Mouse (Mus musculus) hindbrain, embryonic 13.5 days (tissue): ENCODE data around the gene Olfr202. TPM values are rescaled to one million over a fixed set of nuclear protein-coding genes. Genes with fewer than 3 reads are reported as not detected.
"Not testable (repeated sequence)": the region's sequence is repeated elsewhere in the genome, so short reads cannot be mapped to it uniquely, and the experiment has no call there.

Source experiments
- ATAC-seq: fragments of 200-750 bp; cut with Nextera tagmentation; 2 replicates; pipeline ENCODE4 v1.8.0; 2017; ENCODE audit warnings: moderate TSS enrichment; ENCODE audit not compliant: low FRiP score
- H3K27ac ChIP-seq: fragments of 300-500 bp; sonication (generic); 2 replicates; pipeline ENCODE4 v1.5.1; 2015; ENCODE audit warnings: inconsistent platforms, mild to moderate bottlenecking, moderate library complexity
- H3K27me3 ChIP-seq: fragments of 300-500 bp; sonication (generic); 2 replicates; pipeline ENCODE4 v1.6.1; 2015; ENCODE audit warnings: mild to moderate bottlenecking, inconsistent platforms
- H3K36me3 ChIP-seq: fragments of 300-500 bp; sonication (generic); 2 replicates; pipeline ENCODE4 v1.6.1; 2015; ENCODE audit warnings: mild to moderate bottlenecking, inconsistent platforms
- H3K4me1 ChIP-seq: fragments of 300-500 bp; sonication (generic); replicated peaks from 2 replicates; pipeline ENCODE4 v1.6.1; 2015; ENCODE audit warnings: inconsistent platforms
- H3K4me2 ChIP-seq: fragments of 300-500 bp; sonication (generic); 2 replicates; pipeline ENCODE4 v1.6.1; 2015; ENCODE audit warnings: inconsistent platforms, mild to moderate bottlenecking, moderate library complexity
- H3K4me3 ChIP-seq: fragments of 300-500 bp; sonication (generic); 2 replicates; pipeline ENCODE4 v1.5.1; 2015; ENCODE audit warnings: mild to moderate bottlenecking, inconsistent platforms
- H3K9ac ChIP-seq: fragments of 300-500 bp; sonication (generic); 2 replicates; pipeline ENCODE4 v1.6.1; 2015; ENCODE audit warnings: mild to moderate bottlenecking, inconsistent platforms
- H3K9me3 ChIP-seq: fragments of 300-500 bp; sonication (generic); 2 replicates; pipeline ENCODE4 v1.6.1; 2016; ENCODE audit warnings: inconsistent platforms
- WGBS: fragments of 180-500 bp; shearing (Covaris S2); methylation state at CpG from one replicate; pipeline ENCODE4 v1.1.7; 2015; 5-methylcytosine and 5-hydroxymethylcytosine counted together
- polyA plus RNA-seq: library from polyadenylated mRNA; unstranded; fragments of >200 nt; fragmentation: Nextera tagmentation; extraction: Ambion mirVana; gene quantifications from 2 replicates; pipeline ENCODE4 v1.2.1, GENCODE M21; 2015

The Olfr202 gene
- not detected in 2 replicates for polyA plus RNA-seq

DNA sequence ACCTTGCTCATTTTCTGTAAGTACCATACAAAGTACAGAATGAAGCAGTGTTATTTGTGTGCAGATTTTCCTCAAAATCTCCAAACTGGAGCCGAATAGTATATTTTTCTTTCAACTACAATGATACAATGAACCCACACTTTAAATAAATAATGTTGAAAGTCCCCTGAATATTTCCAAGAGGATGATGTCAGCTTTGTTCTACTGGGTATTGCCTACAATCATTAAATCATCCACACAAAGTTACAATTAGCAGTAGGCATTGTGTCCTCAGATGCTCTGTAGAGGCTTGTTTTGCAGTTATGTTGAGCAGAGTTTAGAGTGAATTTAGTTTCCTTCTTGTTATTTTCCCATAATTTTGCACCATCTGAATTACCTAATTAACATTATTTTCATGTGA, at the start of gene Olfr202:
Gene Olfr202 (minus strand): TSS at position 101 of the 400 bp plus-strand sequence.
- Histone ChIP-seq H3K4me2 (no peak within 1 kb of the TSS), H3K4me1 (no peaks in the 10 kb centered on the region), H3K9ac (no peak within 1 kb of the TSS), H3K27ac (no peak within 1 kb of the TSS), H3K36me3 (no peaks in the 10 kb centered on the region), H3K4me3 (no peak within 1 kb of the TSS), H3K27me3 (no peaks in the 10 kb centered on the region), H3K9me3 (no peaks in the 10 kb centered on the region)
- WGBS: 92% methylated on average over 1 of the region's 1 CpGs
- no peak for ATAC-seq

DNA sequence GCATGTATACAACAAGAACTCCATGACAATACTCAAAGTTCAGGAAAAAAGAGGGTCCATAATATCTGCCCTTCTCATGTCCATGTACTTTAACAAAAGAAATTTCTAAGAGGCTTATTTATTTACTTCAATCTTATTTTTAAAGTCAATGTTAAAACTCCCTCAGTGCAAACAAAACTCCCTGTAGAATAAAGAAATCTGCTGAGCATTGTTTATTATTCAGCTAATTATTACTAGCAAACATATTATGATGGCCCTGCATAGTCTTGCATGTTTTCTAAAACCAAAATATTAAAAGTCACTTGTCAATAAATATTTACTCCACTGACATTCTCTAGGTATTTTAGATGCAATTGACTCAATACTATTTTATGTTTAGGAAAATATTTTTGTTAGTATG, 44.4 kb upstream of the Olfr202 start, which contains the start of gene Olfr205:
Gene Olfr205 (minus strand): TSS at position 101 of the 400 bp plus-strand sequence.
- H3K27ac ChIP-seq: no peak within 1 kb of the TSS
- no peak within 1 kb of the TSS for H3K4me2 ChIP-seq
- H3K4me3 ChIP-seq: no peak within 1 kb of the TSS
- H3K4me1 ChIP-seq: no peaks in the 10 kb centered on the region
- no peak for ATAC-seq
- H3K9ac ChIP-seq: no peak within 1 kb of the TSS
- no peaks in the 10 kb centered on the region for H3K9me3 ChIP-seq
- H3K36me3 ChIP-seq: no peaks in the 10 kb centered on the region
- no peaks in the 10 kb centered on the region for H3K27me3 ChIP-seq

DNA sequence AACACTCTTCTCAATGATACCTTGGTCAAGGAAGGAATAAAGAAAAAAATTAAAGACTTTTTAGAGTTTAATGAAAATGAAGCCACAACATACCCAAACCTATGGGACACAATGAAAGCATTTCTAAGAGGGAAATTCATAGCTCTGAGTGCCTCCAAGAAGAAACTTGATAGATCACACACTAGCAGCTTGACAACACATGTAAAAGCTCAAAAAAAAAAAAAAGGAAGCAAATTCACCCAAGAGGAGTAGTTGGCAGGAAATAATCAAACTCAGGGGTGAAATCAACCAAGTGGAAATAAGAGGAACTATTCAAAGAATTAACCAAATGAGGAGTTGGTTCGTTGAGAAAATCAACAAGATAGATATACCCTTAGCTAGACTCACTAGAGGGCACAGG, 36.7 kb upstream of the Olfr202 start:
- not testable (repeated sequence) for H3K36me3 ChIP-seq, H3K9me3 ChIP-seq, H3K4me3 ChIP-seq, H3K27me3 ChIP-seq, H3K4me2 ChIP-seq, H3K4me1 ChIP-seq, H3K27ac ChIP-seq, H3K9ac ChIP-seq, ATAC-seq
- 47% methylated on average over 1 of the region's 1 CpGs for WGBS

DNA sequence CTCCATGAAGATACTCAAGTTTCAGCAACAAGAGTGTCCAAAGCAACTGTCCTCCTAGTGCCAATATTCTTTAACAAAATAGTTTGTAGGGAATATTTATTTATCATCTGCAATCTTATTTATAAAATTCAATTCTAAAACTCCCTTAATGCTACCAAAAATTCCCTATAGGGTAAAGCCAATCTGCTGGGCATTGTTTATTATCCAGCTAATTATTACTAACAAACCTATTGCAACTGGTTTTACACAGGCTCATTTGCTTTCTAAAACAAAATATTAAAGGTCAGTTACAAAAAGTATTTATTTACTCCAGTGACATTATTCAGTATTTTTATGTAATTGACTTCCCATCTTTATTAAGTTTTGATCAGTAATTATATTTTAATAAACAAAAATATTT, 31.6 kb upstream of the Olfr202 start, which contains the start of gene Olfr204:
Gene Olfr204 (minus strand): TSS at position 101 of the 400 bp plus-strand sequence.
- H3K36me3 ChIP-seq: no peaks in the 10 kb centered on the region
- H3K27ac ChIP-seq: no peak within 1 kb of the TSS
- no peaks in the 10 kb centered on the region for H3K9me3 ChIP-seq
- no peak within 1 kb of the TSS for H3K4me3 ChIP-seq
- no peak within 1 kb of the TSS for H3K9ac ChIP-seq
- ATAC-seq: no peak
- no peaks in the 10 kb centered on the region for H3K4me1 ChIP-seq
- H3K27me3 ChIP-seq: no peaks in the 10 kb centered on the region
- H3K4me2 ChIP-seq: no peak within 1 kb of the TSS

DNA sequence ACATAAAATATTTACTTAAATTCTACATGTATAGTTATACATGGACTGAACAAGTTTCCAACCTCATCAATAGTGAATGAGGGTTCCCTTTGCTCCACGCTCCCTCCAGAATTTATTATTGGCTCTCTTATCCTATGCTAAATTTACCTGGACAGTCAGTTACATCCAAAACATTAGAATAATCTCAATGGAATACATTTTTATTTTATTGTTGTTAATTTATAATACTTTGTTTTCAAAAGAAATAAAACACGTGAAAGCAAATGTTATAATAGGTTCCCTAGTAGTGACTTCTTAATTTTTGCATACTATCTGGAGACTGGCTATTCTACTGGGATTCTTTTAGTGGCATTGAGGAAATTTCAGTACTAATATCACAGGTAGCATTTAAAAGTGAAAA, 12.0 kb upstream of the Olfr202 start, which contains the start of gene Olfr203:
Gene Olfr203 (plus strand): TSS at position 301 of the 400 bp plus-strand sequence.
- no peaks in the 10 kb centered on the region for H3K9me3 ChIP-seq
- no peak within 1 kb of the TSS for H3K27ac ChIP-seq
- H3K4me2 ChIP-seq: no peak within 1 kb of the TSS
- H3K4me1 ChIP-seq: no peaks in the 10 kb centered on the region
- no peaks in the 10 kb centered on the region for H3K36me3 ChIP-seq
- no peak within 1 kb of the TSS for H3K9ac ChIP-seq
- no peaks in the 10 kb centered on the region for H3K27me3 ChIP-seq
- WGBS: 88% methylated on average over 2 of the region's 2 CpGs
- ATAC-seq: no peak
- no peak within 1 kb of the TSS for H3K4me3 ChIP-seq

DNA sequence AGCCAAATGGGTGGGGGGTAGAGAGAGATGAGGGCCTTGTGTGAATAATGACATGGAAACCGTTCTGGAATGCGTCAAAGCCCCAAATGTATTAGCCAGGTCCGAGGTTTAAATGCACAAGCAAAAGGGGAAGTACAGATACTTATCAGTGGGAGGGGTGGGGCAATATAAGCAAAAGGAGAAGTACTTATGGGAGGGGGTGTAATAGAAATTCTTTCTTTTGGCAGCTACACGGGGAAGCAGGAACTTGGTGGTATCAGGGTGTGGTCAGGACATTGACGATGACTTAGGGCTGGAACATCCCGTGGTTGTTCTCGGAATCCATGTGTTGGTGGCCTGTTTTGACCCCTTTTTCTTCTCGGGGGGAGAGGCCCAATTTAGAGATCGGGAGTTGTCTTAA, 983 bp upstream of the Olfr202 start:
- H3K27ac ChIP-seq, ATAC-seq, H3K27me3 ChIP-seq, H3K4me1 ChIP-seq, H3K9ac ChIP-seq, H3K36me3 ChIP-seq, H3K4me2 ChIP-seq, H3K4me3 ChIP-seq, H3K9me3 ChIP-seq: not testable (repeated sequence)
- 85% methylated on average over 9 of the region's 9 CpGs for WGBS

DNA sequence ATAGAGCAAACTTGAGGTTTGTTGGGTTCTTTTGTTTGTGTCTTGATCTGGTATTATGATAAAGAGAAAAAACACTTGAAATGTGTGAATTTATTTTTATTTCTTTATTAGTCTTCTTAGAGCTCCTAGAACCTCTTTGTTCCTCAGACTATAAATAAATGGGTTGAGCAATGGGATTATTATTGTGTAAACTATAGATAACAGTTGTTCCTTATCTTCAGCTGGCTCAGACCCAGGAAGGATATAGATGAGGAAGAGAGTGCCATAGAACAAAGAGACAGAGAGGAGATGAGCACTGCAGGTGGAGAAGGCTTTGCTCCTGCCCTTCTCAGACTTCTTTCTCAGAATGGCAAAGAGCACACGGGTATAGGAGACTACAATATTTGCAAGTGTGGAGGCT, 3.1 kb downstream of the Olfr202 start:
- 91% methylated on average over 1 of the region's 1 CpGs for WGBS
- Histone ChIP-seq H3K9ac (no peak overlapping the region), H3K9me3 (no peaks in the 10 kb centered on the region), H3K36me3 (no peaks in the 10 kb centered on the region), H3K4me3 (no peak overlapping the region), H3K27ac (no peak overlapping the region), H3K27me3 (no peaks in the 10 kb centered on the region), H3K4me1 (no peaks in the 10 kb centered on the region), H3K4me2 (no peak overlapping the region)
- no peak for ATAC-seq

DNA sequence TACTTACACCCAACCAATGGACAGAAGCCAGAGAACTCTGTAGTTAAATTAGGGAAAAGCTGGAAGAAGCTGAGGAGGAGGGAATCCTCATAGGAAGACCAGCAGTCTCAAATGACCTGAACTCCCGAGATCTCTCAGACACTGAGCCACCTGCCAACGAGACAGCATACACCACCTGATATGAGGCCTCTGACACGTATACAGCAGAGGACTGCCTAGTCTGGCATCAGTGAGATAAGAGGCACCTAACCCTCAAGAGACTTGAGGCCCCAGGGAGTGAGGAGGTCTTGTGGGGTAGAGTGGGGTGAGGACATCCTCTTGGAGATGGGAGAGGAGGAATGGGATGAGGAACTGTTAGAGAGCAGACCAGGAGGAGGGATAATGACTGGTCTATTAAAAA, 6.1 kb downstream of the Olfr202 start:
- Histone ChIP-seq H3K36me3 (no peaks in the 10 kb centered on the region), H3K9ac (no peak overlapping the region), H3K4me1 (no peaks in the 10 kb centered on the region), H3K27ac (no peak overlapping the region), H3K4me3 (no peak overlapping the region), H3K9me3 (no peaks in the 10 kb centered on the region), H3K4me2 (no peak overlapping the region), H3K27me3 (no peaks in the 10 kb centered on the region)
- 87% methylated on average over 3 of the region's 3 CpGs for WGBS
- ATAC-seq: no peak

DNA sequence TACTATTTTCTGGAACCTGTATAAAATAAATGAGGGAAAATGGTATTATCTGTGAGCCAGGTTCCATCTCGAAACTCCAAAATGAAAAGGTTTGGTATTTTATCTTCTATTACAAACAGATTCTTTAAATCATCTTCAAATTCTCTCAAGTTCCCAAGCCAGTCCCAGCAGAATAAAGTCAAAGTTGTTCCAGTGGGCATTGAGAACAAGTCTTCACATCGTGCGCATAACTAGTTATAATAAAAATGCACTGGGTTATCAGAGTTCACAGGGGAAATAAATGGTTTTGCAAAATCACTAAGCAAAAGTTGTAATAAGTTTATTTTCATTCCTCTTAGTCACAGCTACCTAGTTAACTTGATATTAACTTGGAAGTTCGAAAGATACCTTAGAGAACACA, 14.1 kb downstream of the Olfr202 start, which contains the start of gene Olfr201:
Gene Olfr201 (minus strand): TSS at position 101 of the 400 bp plus-strand sequence.
- H3K27me3 ChIP-seq, ATAC-seq, H3K9me3 ChIP-seq, H3K27ac ChIP-seq, H3K4me1 ChIP-seq, H3K4me2 ChIP-seq, H3K4me3 ChIP-seq, H3K36me3 ChIP-seq, H3K9ac ChIP-seq: not testable (repeated sequence)
- 95% methylated on average over 4 of the region's 4 CpGs for WGBS

DNA sequence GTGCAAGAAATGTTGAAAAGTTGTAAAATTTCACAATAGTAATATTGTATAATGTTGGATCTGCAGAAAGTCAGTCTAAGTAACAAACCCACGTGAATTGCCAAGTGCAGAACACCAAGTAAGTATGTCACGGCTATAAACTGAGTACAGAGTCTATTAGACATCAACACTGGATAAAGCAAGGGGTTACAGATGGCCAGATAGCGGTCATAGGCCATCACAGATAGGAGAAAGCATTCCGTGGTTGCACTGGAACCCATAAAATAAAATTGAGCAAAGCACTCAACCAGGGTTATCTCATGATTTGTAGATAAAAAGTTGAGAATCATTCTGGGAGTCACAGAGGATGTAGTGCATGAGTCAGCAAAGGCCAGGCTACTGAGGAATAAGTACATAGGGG, 17.5 kb downstream of the Olfr202 start:
- H3K4me3 ChIP-seq, ATAC-seq, H3K4me2 ChIP-seq, H3K27ac ChIP-seq, H3K27me3 ChIP-seq, H3K4me1 ChIP-seq, H3K36me3 ChIP-seq, H3K9me3 ChIP-seq, H3K9ac ChIP-seq: not testable (repeated sequence)
- WGBS: 78% methylated on average over 4 of the region's 4 CpGs

DNA sequence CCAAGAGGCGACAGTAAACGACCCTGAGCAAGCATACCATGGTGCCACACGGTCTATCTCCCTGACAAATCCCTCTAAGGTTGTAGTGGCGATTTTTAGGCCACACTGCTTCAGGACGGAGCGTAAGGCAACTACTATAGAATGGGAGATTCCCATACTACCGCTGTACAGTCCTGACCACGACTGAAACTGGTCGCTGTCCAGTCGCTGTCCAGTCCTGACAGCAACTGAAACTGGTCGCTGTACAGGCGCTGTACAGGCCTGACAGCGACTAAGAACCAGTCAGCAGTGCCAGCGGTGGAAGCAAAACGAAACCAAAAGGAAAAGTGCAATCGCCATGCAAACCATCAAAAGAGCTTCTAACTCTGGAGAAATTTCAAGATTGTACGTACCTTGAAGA, 36.9 kb downstream of the Olfr202 start:
- H3K9me3 ChIP-seq: 0 out of 2 replicates have a peak, but pooled peaks cover 5% of the 10 kb centered on the region
- WGBS: 88% methylated on average over 17 of the region's 17 CpGs
- no peaks in the 10 kb centered on the region for H3K4me1 ChIP-seq
- no peaks in the 10 kb centered on the region for H3K27me3 ChIP-seq
- no peak overlapping the region for H3K4me2 ChIP-seq
- H3K4me3 ChIP-seq: no peak overlapping the region
- H3K9ac ChIP-seq: no peak overlapping the region
- H3K27ac ChIP-seq: no peak overlapping the region
- no peaks in the 10 kb centered on the region for H3K36me3 ChIP-seq
- no peak for ATAC-seq
